Mouse (Mus musculus) lung, postnatal 0 days (tissue): ENCODE results near the gene Lhx5. TPM values are rescaled to one million over a fixed set of nuclear protein-coding genes. Genes with fewer than 3 reads are reported as not detected.

Experiments used
- ATAC-seq: fragments of 200-750 bp; cut with Nextera tagmentation; 2 replicates; pipeline ENCODE4 v1.8.0; 2017; ENCODE audit warnings: moderate library complexity
- DNase-seq: peaks from one replicate; pipeline ENCODE4 v3.0.0-alpha.2; 2016; ENCODE audit warnings: low spot score
- H3K27ac ChIP-seq: fragments of 300-500 bp; sonication (generic); 2 replicates; pipeline ENCODE4 v1.5.1; 2014; ENCODE audit warnings: antibody characterized with exemption, mild to moderate bottlenecking, low read length, mixed read lengths
- H3K27me3 ChIP-seq: fragments of 300-500 bp; sonication (generic); replicated peaks from 2 replicates; pipeline ENCODE4 v1.6.1; 2014; ENCODE audit warnings: low read length, mixed read lengths; ENCODE audit not compliant: insufficient read depth
- H3K36me3 ChIP-seq: fragments of 300-500 bp; sonication (generic); 2 replicates; pipeline ENCODE4 v1.6.1; 2014; ENCODE audit warnings: low read length, mixed read lengths; ENCODE audit not compliant: insufficient read depth
- H3K4me1 ChIP-seq: fragments of 300-500 bp; sonication (generic); 2 replicates; pipeline ENCODE4 v1.6.1; 2014; ENCODE audit warnings: antibody characterized with exemption, low read depth, low read length, mixed read lengths; ENCODE audit not compliant: insufficient read depth
- H3K4me2 ChIP-seq: fragments of 300-500 bp; sonication (generic); replicated peaks from 2 replicates; pipeline ENCODE4 v1.6.1; 2014; ENCODE audit warnings: low read depth, mild to moderate bottlenecking, low read length, moderate library complexity, mixed read lengths
- H3K4me3 ChIP-seq: fragments of 300-500 bp; sonication (generic); 2 replicates; pipeline ENCODE4 v1.5.1; 2014; ENCODE audit warnings: low read depth, low read length
- H3K9ac ChIP-seq: fragments of 300-500 bp; sonication (generic); replicated peaks from 2 replicates; pipeline ENCODE4 v1.6.1; 2014; ENCODE audit warnings: low read depth, mild to moderate bottlenecking
- H3K9me3 ChIP-seq: fragments of 300-500 bp; sonication (generic); 2 replicates; pipeline ENCODE4 v1.6.1; 2016; ENCODE audit warnings: low read length, mixed read lengths
- CTCF ChIP-seq: IDR thresholded peaks from 2 replicates; pipeline ENCODE4 v1.5.1; 2016; ENCODE audit warnings: antibody characterized with exemption, mild to moderate bottlenecking
- EP300 ChIP-seq: IDR thresholded peaks from 2 replicates; pipeline ENCODE4 v1.6.1; 2016; ENCODE audit warnings: antibody characterized with exemption, mild to moderate bottlenecking, control low read depth
- WGBS: fragments of 180-500 bp; shearing (Covaris S2); extraction: QIAGEN DNeasy Blood & Tissue Kit; methylation state at CpG from one replicate; pipeline ENCODE4 v1.1.7; 2014; 5-methylcytosine and 5-hydroxymethylcytosine counted together
- polyA plus RNA-seq: library from polyadenylated mRNA; unstranded; fragments of >200 nt; fragmentation: Nextera tagmentation; extraction: Ambion mirVana; gene quantifications from 2 replicates; pipeline ENCODE4 v1.2.1, GENCODE M21; 2015

Lhx5 gene
- polyA plus RNA-seq, 1 experiment from 2014 or later: not detected

GRCm38 (mm10) chr5:120439887-120440670, 8.6 kb downstream of the Lhx5 start:
- TF ChIP-seq CTCF (no peak), EP300 (no peak)
- Histone ChIP-seq H3K4me2 (peak overlapping the region; percentile 48), H3K4me3 (peak overlapping the region; percentile 28), H3K9me3 (no peaks in the 10 kb centered on the region), H3K27ac (no peak overlapping the region), H3K9ac (no peak overlapping the region), H3K36me3 (no peaks in the 10 kb centered on the region), H3K27me3 (peaks cover 60% of the 10 kb centered on the region), H3K4me1 (peaks cover 6% of the 10 kb centered on the region; the same call in 1 of the 2 replicates)
- ATAC-seq (no peak), DNase-seq (no peak)
- WGBS: 3% methylated on average over 59 of the region's 61 CpGs

- ATAC-seq (peak; percentile 54), DNase-seq (peak; percentile 83)
- Histone ChIP-seq H3K36me3 (no peaks in the 10 kb centered on the region), H3K9ac (no peak overlapping the region), H3K4me3 (peak overlapping the region; percentile 28), H3K27me3 (peaks cover 54% of the 10 kb centered on the region), H3K4me1 (peaks cover 3% of the 10 kb centered on the region; the same call in 1 of the 2 replicates), H3K4me2 (peak overlapping the region; percentile 48), H3K9me3 (no peaks in the 10 kb centered on the region), H3K27ac (no peak overlapping the region)
- WGBS: 4% methylated on average over 12 of the region's 14 CpGs
- TF ChIP-seq CTCF: peak; percentile 83
- TF ChIP-seq EP300: no peak
Observed at GRCm38 (mm10) chr5:120440733-120441132, 9.2 kb downstream of the Lhx5 start.

GRCm38 (mm10) chr5:120447305-120447704, 15.8 kb downstream of the Lhx5 start:
- no peak for ATAC-seq
- Histone ChIP-seq H3K9me3 (no peaks in the 10 kb centered on the region), H3K4me1 (no peaks in the 10 kb centered on the region), H3K4me3 (no peak overlapping the region), H3K4me2 (no peak overlapping the region), H3K9ac (no peak overlapping the region), H3K36me3 (no peaks in the 10 kb centered on the region), H3K27ac (no peak overlapping the region), H3K27me3 (0 out of 2 replicates have a peak, but pooled peaks cover 3% of the 10 kb centered on the region)
- TF ChIP-seq EP300 (no peak), CTCF (no peak)
- 29% methylated on average over 13 of the region's 13 CpGs for WGBS
- DNase-seq: no peak

- H3K27me3 ChIP-seq: no peaks in the 10 kb centered on the region
- H3K4me3 ChIP-seq: no peak overlapping the region
- no peak overlapping the region for H3K27ac ChIP-seq
- H3K36me3 ChIP-seq: no peaks in the 10 kb centered on the region
- DNase-seq (no peak), ATAC-seq (no peak)
- no peaks in the 10 kb centered on the region for H3K4me1 ChIP-seq
- WGBS: 39% methylated on average over 14 of the region's 14 CpGs
- no peak overlapping the region for H3K4me2 ChIP-seq
- TF ChIP-seq CTCF (no peak), EP300 (no peak)
- no peaks in the 10 kb centered on the region for H3K9me3 ChIP-seq
- no peak overlapping the region for H3K9ac ChIP-seq
Observed at GRCm38 (mm10) chr5:120454756-120455337, 23.3 kb downstream of the Lhx5 start.

- H3K9me3 ChIP-seq: no peaks in the 10 kb centered on the region
- DNase-seq: no peak
- H3K36me3 ChIP-seq: no peaks in the 10 kb centered on the region
- no peak overlapping the region for H3K27ac ChIP-seq
- H3K4me3 ChIP-seq: no peak overlapping the region
- TF ChIP-seq EP300 (no peak), CTCF (no peak)
- H3K4me1 ChIP-seq: no peaks in the 10 kb centered on the region
- no peak overlapping the region for H3K9ac ChIP-seq
- no peaks in the 10 kb centered on the region for H3K27me3 ChIP-seq
- no peak overlapping the region for H3K4me2 ChIP-seq
- WGBS: 6% methylated on average over 1 of the region's 1 CpGs
- no peak for ATAC-seq
Observed at GRCm38 (mm10) chr5:120456253-120456652, 24.8 kb downstream of the Lhx5 start.

GRCm38 (mm10) chr5:120456841-120457554, 25.5 kb downstream of the Lhx5 start:
- H3K27me3 ChIP-seq: no peaks in the 10 kb centered on the region
- H3K27ac ChIP-seq: no peak overlapping the region
- H3K4me1 ChIP-seq: no peaks in the 10 kb centered on the region
- WGBS: 50% methylated on average over 7 of the region's 7 CpGs
- H3K4me2 ChIP-seq: no peak overlapping the region
- no peak overlapping the region for H3K4me3 ChIP-seq
- H3K9me3 ChIP-seq: no peaks in the 10 kb centered on the region
- TF ChIP-seq EP300 (no peak), CTCF (no peak)
- ATAC-seq (no peak), DNase-seq (no peak)
- H3K36me3 ChIP-seq: no peaks in the 10 kb centered on the region
- H3K9ac ChIP-seq: no peak overlapping the region
